Mouse (Mus musculus) forebrain, embryonic 15.5 days (tissue): ENCODE measurements around the gene Ric8a. TPM values are rescaled to one million over a fixed set of nuclear protein-coding genes. Genes with fewer than 3 reads are reported as not detected.

Experiments
- polyA plus RNA-seq: library from polyadenylated mRNA; unstranded; fragments of >200 nt; fragmentation: Nextera tagmentation; extraction: Ambion mirVana; gene quantifications from 2 replicates; pipeline ENCODE4 v1.2.1, GENCODE M21; 2015

The Ric8a gene
- polyA plus RNA-seq, 1 experiment from 2014 or later: 96.9 TPM

Other genes starting within 250 kb of the Ric8a start
- gene Olfr61, start 228.0 kb upstream of the Ric8a start, polyA plus RNA-seq: not detected in 2 replicates
- gene Olfr53, start 210.5 kb upstream of the Ric8a start, polyA plus RNA-seq: not detected in 2 replicates
- 0.01 TPM in 1 of 2 replicates, not detected in the other for gene Olfr539, start 197.0 kb upstream of the Ric8a start, polyA plus RNA-seq
- gene Olfr45, start 175.0 kb upstream of the Ric8a start, polyA plus RNA-seq: not detected in 2 replicates
- not detected in 2 replicates for gene Olfr541, start 159.7 kb upstream of the Ric8a start, polyA plus RNA-seq
- gene Cyp2e1, start 93.2 kb upstream of the Ric8a start, polyA plus RNA-seq: not detected in 2 replicates
- gene Syce1, start 69.1 kb upstream of the Ric8a start, polyA plus RNA-seq: 0.13 and 0.55 TPM in 2 replicates
- 11.1 and 12.7 TPM in 2 replicates for gene Zfp941, start 34.8 kb upstream of the Ric8a start, polyA plus RNA-seq
- not detected in 2 replicates for gene Urah, start 21.9 kb upstream of the Ric8a start, polyA plus RNA-seq
- gene Scgb1c1, start 11.4 kb upstream of the Ric8a start, polyA plus RNA-seq: not detected in 2 replicates
- 0.10 TPM in 1 of 2 replicates, not detected in the other for gene Odf3, start 9.2 kb upstream of the Ric8a start, polyA plus RNA-seq
- gene Gm45785, start 626 bp upstream of the Ric8a start, polyA plus RNA-seq: not detected in 2 replicates
- gene Bet1l, start 620 bp downstream of the Ric8a start, polyA plus RNA-seq: 44.3 and 46.9 TPM in 2 replicates
- gene Psmd13, start 25.0 kb downstream of the Ric8a start, polyA plus RNA-seq: 283 and 287 TPM in 2 replicates
- 33.6 and 36.5 TPM in 2 replicates for gene Sirt3, start 25.4 kb downstream of the Ric8a start, polyA plus RNA-seq
- gene Cox8b, start 43.5 kb downstream of the Ric8a start, polyA plus RNA-seq: not detected in 2 replicates
- 0.24 and 0.28 TPM in 2 replicates for gene Nlrp6, start 63.9 kb downstream of the Ric8a start, polyA plus RNA-seq
- 8.5 and 8.7 TPM in 2 replicates for gene Pgghg, start 84.4 kb downstream of the Ric8a start, polyA plus RNA-seq
- 0.51 and 0.70 TPM in 2 replicates for gene Ifitm5, start 93.3 kb downstream of the Ric8a start, polyA plus RNA-seq
- gene Gm45717, start 99.0 kb downstream of the Ric8a start, polyA plus RNA-seq: not detected in 2 replicates
- gene Ifitm2, start 99.0 kb downstream of the Ric8a start, polyA plus RNA-seq: 126 and 142 TPM in 2 replicates
- 6.5 and 7.6 TPM in 2 replicates for gene Ifitm1, start 110.3 kb downstream of the Ric8a start, polyA plus RNA-seq
- gene Ifitm3, start 153.8 kb downstream of the Ric8a start, polyA plus RNA-seq: 21.7 and 24.9 TPM in 2 replicates
- gene Ifitm6, start 161.0 kb downstream of the Ric8a start, polyA plus RNA-seq: not detected in 2 replicates
- not detected in 2 replicates for gene Gm17387, start 172.2 kb downstream of the Ric8a start, polyA plus RNA-seq
- 47.3 and 50.0 TPM in 2 replicates for gene B4galnt4, start 204.1 kb downstream of the Ric8a start, polyA plus RNA-seq
- gene Pkp3, start 221.3 kb downstream of the Ric8a start, polyA plus RNA-seq: not detected in 2 replicates
- gene Sigirr, start 243.6 kb downstream of the Ric8a start, polyA plus RNA-seq: 1.8 and 2.0 TPM in 2 replicates